In genomic region chr4:132462836-132463235, GRCm38 (mm10) we compare ENCODE assay signal across 8 mouse cellular contexts. TPM values are rescaled to one million over a fixed set of nuclear protein-coding genes. Genes with fewer than 3 reads are reported as not detected.
DNase-seq lines count a peak whose midpoint lies in the region; ATAC-seq and TF ChIP-seq lines count a peak whose summit lies in the region.

No protein-coding gene starts in this region.

- H3K4me2 ChIP-seq in heart, embryonic 16.5 days (ENCODE audit: low read depth, low read length), result peak overlapping the region; percentile 72
- H3K4me2 ChIP-seq in forebrain, embryonic 13.5 days, result peak overlapping the region; percentile 88
- H3K4me2 ChIP-seq in liver, postnatal 0 days (ENCODE audit: low read depth, low read length), result peak overlapping the region; percentile 95

- ATAC-seq in heart, embryonic 16.5 days (replicated peaks; ENCODE audit: extremely low read depth, insufficient read depth, low FRiP score), result no peak
- ATAC-seq in forebrain, embryonic 13.5 days, result no peak
- no peak for ATAC-seq in liver, postnatal 0 days

- TF ChIP-seq CTCF in liver, postnatal 0 days (IDR thresholded peaks at IDR 0.05; ENCODE audit: low read depth), result no peak

- DNase-seq in heart, adult 9 months (ENCODE audit: low spot score in 2 of 2), result no peak
- peak; percentile 26 for DNase-seq in ES-CJ7 (ENCODE audit: low read depth, low spot score)
- DNase-seq in liver, postnatal 0 days, result no peak
- DNase-seq in cerebellum, postnatal 25 days, result no peak
- no peak for DNase-seq in adrenal gland, postnatal 10 days
- no peak for DNase-seq in urinary bladder, adult 2 months (ENCODE audit: low spot score)

- peak overlapping the region; percentile 76 for H3K9ac ChIP-seq in heart, embryonic 16.5 days (ENCODE audit: low read length)
- peak overlapping the region; percentile 80 for H3K9ac ChIP-seq in forebrain, embryonic 13.5 days
- peak overlapping the region; percentile 72 for H3K9ac ChIP-seq in liver, postnatal 0 days (replicated peaks)

- peaks cover 20% of the 10 kb centered on the region for H3K36me3 ChIP-seq in heart, embryonic 16.5 days (ENCODE audit: control insufficient read depth, insufficient read depth)
- peaks cover 32% of the 10 kb centered on the region for H3K36me3 ChIP-seq in forebrain, embryonic 13.5 days (ENCODE audit: poor library complexity, severe bottlenecking)
- peaks cover 30% of the 10 kb centered on the region for H3K36me3 ChIP-seq in liver, postnatal 0 days (replicated peaks; ENCODE audit: insufficient read depth, low read length)

- no peak overlapping the region for H3K27ac ChIP-seq in heart, embryonic 16.5 days (ENCODE audit: low read length)
- H3K27ac ChIP-seq in forebrain, embryonic 13.5 days, result no peak overlapping the region
- H3K27ac ChIP-seq in liver, postnatal 0 days (ENCODE audit: low read depth), result peak overlapping the region; percentile 64

- peaks cover 6% of the 10 kb centered on the region for H3K4me1 ChIP-seq in heart, embryonic 16.5 days (ENCODE audit: control insufficient read depth, insufficient read depth, low read length)
- H3K4me1 ChIP-seq in forebrain, embryonic 13.5 days, result peaks cover 24% of the 10 kb centered on the region
- peaks cover 12% of the 10 kb centered on the region for H3K4me1 ChIP-seq in liver, postnatal 0 days (ENCODE audit: insufficient read depth)

- H3K4me3 ChIP-seq in heart, embryonic 16.5 days (ENCODE audit: low read length), result peak overlapping the region; percentile 75
- peak overlapping the region; percentile 84 for H3K4me3 ChIP-seq in forebrain, embryonic 13.5 days
- peak overlapping the region; percentile 69 for H3K4me3 ChIP-seq in liver, postnatal 0 days (ENCODE audit: low read depth, low read length)

- H3K27me3 ChIP-seq in heart, embryonic 16.5 days (ENCODE audit: control insufficient read depth, insufficient read depth, low read length), result no peaks in the 10 kb centered on the region
- no peaks in the 10 kb centered on the region for H3K27me3 ChIP-seq in forebrain, embryonic 13.5 days
- H3K27me3 ChIP-seq in liver, postnatal 0 days (ENCODE audit: insufficient read depth, low read length), result no peaks in the 10 kb centered on the region

- no peaks in the 10 kb centered on the region for H3K9me3 ChIP-seq in heart, embryonic 16.5 days (replicated peaks; ENCODE audit: control insufficient read depth, low read length)
- H3K9me3 ChIP-seq in forebrain, embryonic 13.5 days (replicated peaks), result no peaks in the 10 kb centered on the region
- H3K9me3 ChIP-seq in liver, postnatal 0 days (ENCODE audit: low read length), result no peaks in the 10 kb centered on the region

- TF ChIP-seq EP300 in liver, postnatal 0 days (IDR thresholded peaks at IDR 0.05; ENCODE audit: low read depth), result no peak

- 11% methylated on average over 11 of the region's 11 CpGs for WGBS in heart, embryonic 16.5 days
- 13% methylated on average over 11 of the region's 11 CpGs for WGBS in forebrain, embryonic 13.5 days
- 6% methylated on average over 11 of the region's 11 CpGs for WGBS in liver, postnatal 0 days (ENCODE audit: insufficient replicate concordance)

RNA-seq across cellular contexts. Expression of gene Med18, which starts 0.9 kb away (rescaled TPM):
- 14.5 and 15.9 TPM in 2 replicates for polyA plus RNA-seq in heart, embryonic 16.5 days (2015; fragmentation: Nextera tagmentation; extraction: Ambion mirVana)
- polyA plus RNA-seq in forebrain, embryonic 13.5 days (2015; fragmentation: Nextera tagmentation; extraction: Ambion mirVana), result 26.1 and 28.1 TPM in 2 replicates
- 8.0 and 10.1 TPM in 2 replicates for polyA plus RNA-seq in liver, postnatal 0 days (2015; fragmentation: Nextera tagmentation; extraction: Ambion mirVana)
- 10 to 100 TPM in 1 of 2 experiments, 1 to 10 TPM in 1; 8.2 to 10.6 TPM for total RNA-seq in adrenal gland, postnatal 10 days (2021)
- polyA plus RNA-seq in urinary bladder, adult 2 months (2012; rRNA removed), result 5.6 and 7.5 TPM in 2 replicates

RNA-seq across cellular contexts. Expression of gene Phactr4, which starts 40.5 kb away (rescaled TPM):
- polyA plus RNA-seq in heart, embryonic 16.5 days (2015; fragmentation: Nextera tagmentation; extraction: Ambion mirVana), result 15.8 and 16.5 TPM in 2 replicates
- polyA plus RNA-seq in forebrain, embryonic 13.5 days (2015; fragmentation: Nextera tagmentation; extraction: Ambion mirVana), result 17.5 and 18.7 TPM in 2 replicates
- 6.2 and 7.7 TPM in 2 replicates for polyA plus RNA-seq in liver, postnatal 0 days (2015; fragmentation: Nextera tagmentation; extraction: Ambion mirVana)
- 10 to 100 TPM; 31.9 to 39.0 TPM for total RNA-seq in adrenal gland, postnatal 10 days (2021)
- 9.1 and 14.1 TPM in 2 replicates for polyA plus RNA-seq in urinary bladder, adult 2 months (2012; rRNA removed)

RNA-seq across cellular contexts. Expression of gene Sesn2, which starts 47.5 kb away (rescaled TPM):
- polyA plus RNA-seq in heart, embryonic 16.5 days (2015; fragmentation: Nextera tagmentation; extraction: Ambion mirVana), result 5.9 and 7.2 TPM in 2 replicates
- polyA plus RNA-seq in forebrain, embryonic 13.5 days (2015; fragmentation: Nextera tagmentation; extraction: Ambion mirVana), result 6.3 and 7.0 TPM in 2 replicates
- 7.3 and 8.7 TPM in 2 replicates for polyA plus RNA-seq in liver, postnatal 0 days (2015; fragmentation: Nextera tagmentation; extraction: Ambion mirVana)
- total RNA-seq in adrenal gland, postnatal 10 days (2021), result 10 to 100 TPM; 11.6 to 26.0 TPM
- polyA plus RNA-seq in urinary bladder, adult 2 months (2012; rRNA removed), result 9.8 and 10.1 TPM in 2 replicates
